Mouse (Mus musculus) liver, embryonic 14.5 days (tissue): ENCODE results near the gene Ipo13. TPM values are rescaled to one million over a fixed set of nuclear protein-coding genes. Genes with fewer than 3 reads are reported as not detected.

ENCODE experiments used
- ATAC-seq: fragments of 200-750 bp; cut with Nextera tagmentation; 2 replicates; pipeline ENCODE4 v1.8.0; 2017; ENCODE audit warnings: moderate number of reproducible peaks, mild to moderate bottlenecking, moderate library complexity; ENCODE audit not compliant: insufficient read depth
- DNase-seq, 3 experiments: peaks; one replicate each; pipeline ENCODE4 v3.0.0-alpha.2; 2012 to 2013; ENCODE audit warnings: low read depth in 3 of 3, low spot score in 3 of 3
- H3K27ac ChIP-seq: fragments of 300-500 bp; sonication (generic); 2 replicates; pipeline ENCODE4 v1.5.1; 2014; ENCODE audit warnings: moderate library complexity, mild to moderate bottlenecking, control low read depth, inconsistent platforms
- H3K27me3 ChIP-seq: fragments of 300-500 bp; sonication (generic); 2 replicates; pipeline ENCODE4 v1.6.1; 2014; ENCODE audit warnings: mild to moderate bottlenecking, low read length, moderate library complexity; ENCODE audit not compliant: control insufficient read depth, insufficient read depth
- H3K36me3 ChIP-seq: fragments of 300-500 bp; sonication (generic); replicated peaks from 2 replicates; pipeline ENCODE4 v1.6.1; 2014; ENCODE audit warnings: low read depth; ENCODE audit not compliant: control insufficient read depth, insufficient read depth
- H3K4me1 ChIP-seq, 2 experiments: fragments of 200-500 bp in 1 of 2; fragments of 300-500 bp in 1 of 2; sonication (generic) in 1 of 2; replicated peaks; 2 replicates each; pipeline ENCODE4 v1.6.1; 2012 to 2014; ENCODE audit warnings: antibody characterized with exemption in 1 of 2, inconsistent platforms in 1 of 2, low read length in 1 of 2; ENCODE audit not compliant: control insufficient read depth in 2 of 2, insufficient read depth in 2 of 2
- H3K4me2 ChIP-seq: fragments of 300-500 bp; sonication (generic); 2 replicates; pipeline ENCODE4 v1.6.1; 2014; ENCODE audit warnings: low read depth, mild to moderate bottlenecking, control low read depth, moderate library complexity
- H3K4me3 ChIP-seq, 2 experiments: fragments of 200-500 bp in 1 of 2; fragments of 300-500 bp in 1 of 2; sonication (generic) in 1 of 2; 2 replicates each; pipeline ENCODE4 v1.5.1; 2012 to 2014; ENCODE audit warnings: low read depth in 2 of 2, low read length in 2 of 2, mild to moderate bottlenecking in 2 of 2, control low read depth in 1 of 2, inconsistent platforms in 1 of 2, moderate library complexity in 1 of 2; ENCODE audit not compliant: insufficient read depth in 1 of 2
- H3K9ac ChIP-seq: fragments of 300-500 bp; sonication (generic); replicated peaks from 2 replicates; pipeline ENCODE4 v1.6.1; 2014; ENCODE audit warnings: mild to moderate bottlenecking, control low read depth, moderate library complexity
- H3K9me3 ChIP-seq: fragments of 300-500 bp; sonication (generic); 2 replicates; pipeline ENCODE4 v1.6.1; 2016; ENCODE audit warnings: low read length, mixed read lengths; ENCODE audit not compliant: control insufficient read depth
- CTCF ChIP-seq: IDR thresholded peaks from 2 replicates; pipeline ENCODE4 v1.5.1; 2016; ENCODE audit warnings: antibody characterized with exemption, low read depth, control low read depth
- EP300 ChIP-seq: IDR thresholded peaks from 2 replicates; pipeline ENCODE4 v1.6.1; 2016; ENCODE audit warnings: antibody characterized with exemption, low read depth
- WGBS: fragments of 180-500 bp; shearing (Covaris S2); extraction: QIAGEN DNeasy Blood & Tissue Kit; methylation state at CpG from one replicate; pipeline ENCODE4 v1.1.7; 2014; ENCODE audit not compliant: insufficient replicate concordance; 5-methylcytosine and 5-hydroxymethylcytosine counted together
- polyA plus RNA-seq, 2 experiments: library from polyadenylated mRNA; depleted of rRNA in 1 of 2; stranded (reverse) in 1 of 2; unstranded in 1 of 2; fragments of >200 nt; fragmentation: Nextera tagmentation in 1 of 2; extraction: Ambion mirVana in 1 of 2; gene quantifications; 2 replicates each; pipeline versions ENCODE4 v1.2.1 to v1.2.3; 2012 to 2014

Ipo13 gene
- polyA plus RNA-seq, 2 experiments, result 14.9 to 16.8 TPM

- Histone ChIP-seq H3K27ac (peak overlapping the region; percentile 76), H3K27me3 (no peaks in the 10 kb centered on the region), H3K4me1 (peaks cover 11 to 20% of the 10 kb centered on the region in 2 experiments), H3K36me3 (peaks cover 6% of the 10 kb centered on the region; the same call in 1 of the 2 replicates), H3K9ac (peak overlapping the region; percentile 91), H3K9me3 (no peaks in the 10 kb centered on the region), H3K4me2 (peak overlapping the region; percentile 93), H3K4me3 (peak overlapping the region; percentile 73 to 90)
- WGBS, result under 1% methylated on average over 19 of the region's 19 CpGs
- no peak for ATAC-seq
- no peak for DNase-seq
- TF ChIP-seq EP300 (no peak), CTCF (no peak)
Measured at GRCm38 (mm10) chr4:117915489-117916105, 798 bp upstream of the Ipo13 start.

- WGBS, result 15% methylated on average over 8 of the region's 8 CpGs
- DNase-seq, result no peak
- no peak for TF ChIP-seq CTCF
- TF ChIP-seq EP300, result no peak
- H3K36me3 ChIP-seq, result peaks cover 6% of the 10 kb centered on the region; the same call in 1 of the 2 replicates
- no peak for ATAC-seq
- H3K4me2 ChIP-seq, result peak overlapping the region; percentile 93
- peak overlapping the region; percentile 91 for H3K9ac ChIP-seq
- no peak overlapping the region for H3K27ac ChIP-seq
- no peaks in the 10 kb centered on the region for H3K27me3 ChIP-seq
- H3K9me3 ChIP-seq, result no peaks in the 10 kb centered on the region
- peak overlapping the region; percentile 73 to 90 for H3K4me3 ChIP-seq
- H3K4me1 ChIP-seq, result peaks cover 11 to 20% of the 10 kb centered on the region in 2 experiments
Measured at GRCm38 (mm10) chr4:117914031-117914430, 768 bp downstream of the Ipo13 start.

DNA sequence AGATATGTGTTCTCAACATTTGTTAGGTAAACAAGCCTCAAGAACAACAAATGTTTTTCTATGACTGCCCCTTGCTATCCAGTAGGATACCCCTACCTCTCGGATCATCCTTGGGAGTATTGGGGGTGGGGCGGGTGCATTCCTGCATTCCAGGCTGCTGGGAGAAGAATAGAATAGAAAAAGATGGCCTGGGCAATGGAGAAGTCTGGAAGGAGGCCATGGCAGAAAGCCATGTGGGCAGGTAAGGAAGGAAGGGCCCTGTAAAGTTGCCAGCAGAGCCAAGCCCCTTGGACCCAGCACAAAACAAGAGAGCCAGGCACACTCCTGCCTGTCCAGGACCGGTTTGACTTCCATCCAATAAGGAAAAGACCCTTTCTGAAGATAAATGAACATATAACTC is 1.4 kb downstream of the Ipo13 start:
- H3K4me3 ChIP-seq, result peak overlapping the region; percentile 73 to 90
- no peak for ATAC-seq
- peaks cover 11 to 20% of the 10 kb centered on the region in 2 experiments for H3K4me1 ChIP-seq

GRCm38 (mm10) chr4:117912685-117913273 is 2.0 kb downstream of the Ipo13 start:
- Histone ChIP-seq H3K4me2 (peak overlapping the region; percentile 93), H3K27me3 (no peaks in the 10 kb centered on the region), H3K4me1 (peaks cover 11 to 17% of the 10 kb centered on the region in 2 experiments), H3K36me3 (peaks cover 6% of the 10 kb centered on the region; the same call in 1 of the 2 replicates), H3K27ac (no peak overlapping the region), H3K4me3 (no peak overlapping the region; a peak in 1 of 4 replicates), H3K9me3 (no peaks in the 10 kb centered on the region), H3K9ac (no peak overlapping the region)
- DNase-seq (no peak), ATAC-seq (no peak)
- WGBS, result 75% methylated on average over 7 of the region's 7 CpGs
- TF ChIP-seq EP300 (no peak), CTCF (no peak)

More for the DNA sequence above, 1.4 kb downstream of the Ipo13 start:
- no peak for TF ChIP-seq CTCF
- no peak for TF ChIP-seq EP300
- Histone ChIP-seq H3K36me3 (peaks cover 6% of the 10 kb centered on the region; the same call in 1 of the 2 replicates), H3K27me3 (no peaks in the 10 kb centered on the region), H3K4me2 (peak overlapping the region; percentile 93), H3K9ac (peak overlapping the region; percentile 91), H3K9me3 (no peaks in the 10 kb centered on the region), H3K27ac (no peak overlapping the region)
- 64% methylated on average over 3 of the region's 3 CpGs for WGBS
- no peak for DNase-seq

GRCm38 (mm10) chr4:117912131-117912561 is 2.7 kb downstream of the Ipo13 start:
- TF ChIP-seq EP300 (no peak), CTCF (no peak)
- no peak overlapping the region for H3K4me3 ChIP-seq
- peaks cover 6% of the 10 kb centered on the region; the same call in 1 of the 2 replicates for H3K36me3 ChIP-seq
- no peak for ATAC-seq
- H3K4me1 ChIP-seq, result peaks cover 11 to 12% of the 10 kb centered on the region in 2 experiments
- H3K9ac ChIP-seq, result no peak overlapping the region
- WGBS, result 89% methylated on average over 13 of the region's 13 CpGs
- DNase-seq, result no peak
- no peaks in the 10 kb centered on the region for H3K27me3 ChIP-seq
- H3K27ac ChIP-seq, result no peak overlapping the region
- H3K9me3 ChIP-seq, result no peaks in the 10 kb centered on the region
- no peak overlapping the region for H3K4me2 ChIP-seq
